Mouse (Mus musculus) ES-Bruce4 (cell line): ENCODE data around the gene Ptpn14.

Source experiments
- CTCF ChIP-seq: IDR thresholded peaks from one replicate; pipeline ENCODE4 v1.8.1; 2011; ENCODE audit warnings: low read depth, low read length
- EP300 ChIP-seq: IDR thresholded peaks from 2 replicates; pipeline ENCODE4 v1.6.1; 2011; ENCODE audit warnings: low read depth, low read length; ENCODE audit not compliant: insufficient read depth
- POLR2A ChIP-seq: IDR thresholded peaks from one replicate; pipeline ENCODE4 v1.8.1; 2011; ENCODE audit warnings: low read length; ENCODE audit not compliant: insufficient read depth

DNA sequence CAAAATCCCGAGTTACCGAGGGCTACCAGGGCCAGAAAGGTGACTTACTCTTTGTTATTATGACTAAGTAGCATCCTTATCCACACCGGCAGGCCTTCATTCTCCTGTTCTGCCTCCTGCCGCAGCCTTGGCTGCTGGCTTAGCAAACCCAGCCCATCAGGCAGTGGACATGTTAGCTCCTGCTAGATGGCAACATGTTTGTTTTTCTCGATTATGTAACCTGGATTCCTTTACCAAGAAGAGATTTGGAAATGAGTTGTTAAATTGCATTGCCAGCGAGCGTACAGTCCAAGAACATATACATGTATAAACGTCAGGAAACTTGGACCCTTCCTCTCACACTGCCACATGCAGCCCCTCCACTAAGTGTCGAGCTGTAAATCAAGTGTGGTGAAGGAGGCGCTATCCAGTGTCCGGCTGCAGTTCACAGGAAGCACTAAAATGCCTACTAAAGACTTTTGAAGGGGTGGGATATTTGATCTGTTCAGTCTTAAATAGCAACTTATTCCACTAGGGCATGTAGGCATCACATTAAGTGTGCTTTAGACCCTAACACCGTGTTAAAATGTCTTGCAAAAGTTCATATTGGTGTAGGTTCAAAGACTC is 21.9 kb upstream of the Ptpn14 start:
- no peak for TF ChIP-seq POLR2A
- no peak for TF ChIP-seq CTCF
- no peak for TF ChIP-seq EP300
